Mouse (Mus musculus): Measurements from ENCODE around the gene Kcnq1. TPM values are rescaled to one million over a fixed set of nuclear protein-coding genes. Genes with fewer than 3 reads are reported as not detected.
A peak's percentile ranks its signal among the peaks of the same experiment; 100 is the strongest.

The Kcnq1 gene
- polyA plus RNA-seq, 2 experiments, result 1.5 to 1.7 TPM

GRCm38 (mm10) chr7:143073086-143073485 lies 33.1 kb upstream of the Kcnq1 start:
- peak; percentile 77 for DNase-seq (ENCODE audit: low spot score)
- H3K27ac ChIP-seq (replicated peaks; ENCODE audit: low read depth, low read length), result no peak overlapping the region
- ATAC-seq (ENCODE audit: low FRiP score, low read depth), result no peak
- H3K9me3 ChIP-seq (ENCODE audit: control insufficient read depth, low read length), result no peaks in the 10 kb centered on the region
- 65% methylated on average over 1 of the region's 1 CpGs for WGBS
- H3K9ac ChIP-seq (ENCODE audit: low read depth, low read length, severe bottlenecking), result no peak overlapping the region
- no peak overlapping the region for H3K4me2 ChIP-seq (replicated peaks; ENCODE audit: low read depth, low read length, severe bottlenecking)
- no peaks in the 10 kb centered on the region for H3K27me3 ChIP-seq (ENCODE audit: control insufficient read depth, insufficient read depth, low read length)
- H3K4me3 ChIP-seq (replicated peaks; ENCODE audit: low read length), result no peak overlapping the region
- H3K4me1 ChIP-seq (ENCODE audit: control insufficient read depth, insufficient read depth, low read length), result peaks cover 11% of the 10 kb centered on the region
- TF ChIP-seq POLR2A (IDR thresholded peaks at IDR 0.05; ENCODE audit: borderline replicate concordance, extremely low read depth, insufficient read depth, insufficient read length), result no peak
- peaks cover 36% of the 10 kb centered on the region for H3K36me3 ChIP-seq (ENCODE audit: control insufficient read depth, insufficient read depth, low read length)

DNA sequence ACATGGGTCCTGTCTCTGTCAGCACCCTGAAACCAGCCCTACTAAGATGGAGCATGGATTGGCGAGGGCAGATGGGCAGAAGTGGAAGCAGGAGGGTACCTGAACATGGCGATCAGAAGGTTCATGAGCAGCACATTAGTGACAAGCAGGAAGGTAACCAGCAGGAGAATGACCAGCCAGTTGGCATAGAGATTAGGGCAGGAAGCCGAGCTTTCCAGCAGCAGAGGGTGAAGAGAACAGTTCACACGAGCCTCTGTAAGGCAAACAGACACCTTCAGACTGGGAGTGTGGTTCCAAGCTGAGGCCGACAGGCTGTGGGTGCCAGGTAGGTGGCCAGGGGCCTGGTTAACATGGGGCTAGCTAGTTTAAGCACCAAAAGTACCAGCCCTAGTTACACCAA lies 30.8 kb upstream of the Kcnq1 start:
- Histone ChIP-seq H3K4me3 (replicated peaks; ENCODE audit: low read length) (no peak overlapping the region), H3K27me3 (ENCODE audit: control insufficient read depth, insufficient read depth, low read length) (no peaks in the 10 kb centered on the region), H3K4me2 (replicated peaks; ENCODE audit: low read depth, low read length, severe bottlenecking) (no peak overlapping the region), H3K9me3 (ENCODE audit: control insufficient read depth, low read length) (no peaks in the 10 kb centered on the region), H3K27ac (replicated peaks; ENCODE audit: low read depth, low read length) (no peak overlapping the region), H3K4me1 (ENCODE audit: control insufficient read depth, insufficient read depth, low read length) (peaks cover 5% of the 10 kb centered on the region; the same call in 1 of the 2 replicates), H3K9ac (ENCODE audit: low read depth, low read length, severe bottlenecking) (no peak overlapping the region), H3K36me3 (ENCODE audit: control insufficient read depth, insufficient read depth, low read length) (peaks cover 55% of the 10 kb centered on the region)
- TF ChIP-seq POLR2A (IDR thresholded peaks at IDR 0.05; ENCODE audit: borderline replicate concordance, extremely low read depth, insufficient read depth, insufficient read length), result no peak
- ATAC-seq (ENCODE audit: low FRiP score, low read depth) (no peak), DNase-seq (ENCODE audit: low spot score) (no peak)
- 75% methylated on average over 5 of the region's 5 CpGs for WGBS

DNA sequence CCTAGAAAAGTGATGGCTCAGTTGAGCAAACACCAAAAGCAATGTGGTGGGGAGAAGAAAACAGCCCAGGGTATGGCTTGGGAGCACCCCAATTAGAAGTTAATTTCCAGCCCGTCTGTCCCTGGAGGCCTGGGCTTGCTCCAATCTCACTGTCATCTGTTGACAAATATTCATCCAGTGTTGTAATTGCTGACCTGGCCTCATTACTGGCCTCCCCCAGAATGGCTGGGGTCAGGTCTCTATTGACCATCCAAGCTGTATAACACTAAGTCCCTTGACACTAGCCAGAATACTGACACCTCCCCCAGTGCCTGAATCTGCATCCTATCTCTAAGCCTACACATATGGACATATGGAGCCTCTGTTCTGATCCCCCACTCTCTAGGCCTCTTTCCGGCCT lies 28.8 kb upstream of the Kcnq1 start:
- H3K9ac ChIP-seq (ENCODE audit: low read depth, low read length, severe bottlenecking), result no peak overlapping the region
- peaks cover 65% of the 10 kb centered on the region for H3K36me3 ChIP-seq (ENCODE audit: control insufficient read depth, insufficient read depth, low read length)
- 71% methylated on average over 2 of the region's 2 CpGs for WGBS

DNA sequence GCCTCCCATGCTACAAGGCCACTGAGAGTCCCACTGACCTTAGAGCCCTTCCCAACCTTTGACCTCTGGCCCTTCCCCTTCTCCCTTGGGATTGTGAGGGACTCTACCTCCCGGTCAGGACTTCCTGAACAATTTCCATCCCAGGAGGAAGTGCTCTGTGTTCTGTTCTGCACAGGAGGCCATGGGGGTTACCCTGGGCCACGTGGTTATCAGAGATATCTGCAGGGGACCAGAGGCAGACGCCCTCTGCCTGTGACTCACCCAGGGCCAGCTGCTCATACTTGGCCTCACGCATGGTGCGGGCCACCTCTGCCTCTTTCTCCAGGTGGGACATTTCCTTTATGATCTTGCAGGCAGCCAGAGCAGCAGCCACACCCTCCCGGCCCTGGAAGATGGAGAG lies 24.1 kb upstream of the Kcnq1 start:
- H3K27me3 ChIP-seq (ENCODE audit: control insufficient read depth, insufficient read depth, low read length), result no peaks in the 10 kb centered on the region
- no peaks in the 10 kb centered on the region for H3K9me3 ChIP-seq (ENCODE audit: control insufficient read depth, low read length)
- ATAC-seq (ENCODE audit: low FRiP score, low read depth) (no peak), DNase-seq (ENCODE audit: low spot score) (no peak)
- H3K4me1 ChIP-seq (ENCODE audit: control insufficient read depth, insufficient read depth, low read length), result peaks cover 18% of the 10 kb centered on the region
- H3K9ac ChIP-seq (ENCODE audit: low read depth, low read length, severe bottlenecking), result no peak overlapping the region
- TF ChIP-seq POLR2A (IDR thresholded peaks at IDR 0.05; ENCODE audit: borderline replicate concordance, extremely low read depth, insufficient read depth, insufficient read length), result no peak
- no peak overlapping the region for H3K4me2 ChIP-seq (replicated peaks; ENCODE audit: low read depth, low read length, severe bottlenecking)
- H3K27ac ChIP-seq (replicated peaks; ENCODE audit: low read depth, low read length), result no peak overlapping the region
- WGBS, result 66% methylated on average over 6 of the region's 6 CpGs
- no peak overlapping the region for H3K4me3 ChIP-seq (replicated peaks; ENCODE audit: low read length)
- peaks cover 65% of the 10 kb centered on the region for H3K36me3 ChIP-seq (ENCODE audit: control insufficient read depth, insufficient read depth, low read length)

More for the DNA sequence above, 28.8 kb upstream of the Kcnq1 start:
- no peak overlapping the region for H3K4me3 ChIP-seq (replicated peaks; ENCODE audit: low read length)
- no peaks in the 10 kb centered on the region for H3K4me1 ChIP-seq (ENCODE audit: control insufficient read depth, insufficient read depth, low read length)
- no peak overlapping the region for H3K27ac ChIP-seq (replicated peaks; ENCODE audit: low read depth, low read length)
- DNase-seq (ENCODE audit: low spot score) (no peak), ATAC-seq (ENCODE audit: low FRiP score, low read depth) (no peak)
- H3K9me3 ChIP-seq (ENCODE audit: control insufficient read depth, low read length), result no peaks in the 10 kb centered on the region
- TF ChIP-seq POLR2A (IDR thresholded peaks at IDR 0.05; ENCODE audit: borderline replicate concordance, extremely low read depth, insufficient read depth, insufficient read length), result no peak
- H3K27me3 ChIP-seq (ENCODE audit: control insufficient read depth, insufficient read depth, low read length), result no peaks in the 10 kb centered on the region
- H3K4me2 ChIP-seq (replicated peaks; ENCODE audit: low read depth, low read length, severe bottlenecking), result no peak overlapping the region

DNA sequence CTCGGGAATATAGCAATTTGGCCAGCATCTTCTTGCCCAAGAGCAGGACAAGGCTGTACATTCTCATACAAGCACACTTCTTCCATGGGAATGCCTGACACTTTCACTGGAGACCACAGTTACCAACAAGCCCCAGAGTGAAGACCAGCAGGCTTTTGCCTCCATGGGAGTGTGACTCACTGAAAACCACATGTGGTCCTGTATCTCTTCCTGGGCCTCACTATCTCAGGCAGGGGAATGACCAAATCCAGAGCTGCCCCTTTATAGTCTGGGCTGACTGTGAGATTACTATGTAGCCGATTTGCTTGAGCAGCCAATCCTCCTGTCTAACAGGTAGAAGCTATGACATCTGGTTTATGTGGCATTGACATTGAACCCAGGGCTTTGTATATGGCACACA lies 22.5 kb upstream of the Kcnq1 start:
- TF ChIP-seq POLR2A (IDR thresholded peaks at IDR 0.05; ENCODE audit: borderline replicate concordance, extremely low read depth, insufficient read depth, insufficient read length), result no peak
- Histone ChIP-seq H3K36me3 (ENCODE audit: control insufficient read depth, insufficient read depth, low read length) (peaks cover 54% of the 10 kb centered on the region), H3K27ac (replicated peaks; ENCODE audit: low read depth, low read length) (no peak overlapping the region), H3K4me1 (ENCODE audit: control insufficient read depth, insufficient read depth, low read length) (peaks cover 30% of the 10 kb centered on the region), H3K9me3 (ENCODE audit: control insufficient read depth, low read length) (no peaks in the 10 kb centered on the region), H3K4me2 (replicated peaks; ENCODE audit: low read depth, low read length, severe bottlenecking) (no peak overlapping the region), H3K4me3 (replicated peaks; ENCODE audit: low read length) (no peak overlapping the region), H3K27me3 (ENCODE audit: control insufficient read depth, insufficient read depth, low read length) (no peaks in the 10 kb centered on the region), H3K9ac (ENCODE audit: low read depth, low read length, severe bottlenecking) (no peak overlapping the region)
- DNase-seq (ENCODE audit: low spot score), result no peak
- no peak for ATAC-seq (ENCODE audit: low FRiP score, low read depth)
- WGBS, result 71% methylated on average over 2 of the region's 2 CpGs

DNA sequence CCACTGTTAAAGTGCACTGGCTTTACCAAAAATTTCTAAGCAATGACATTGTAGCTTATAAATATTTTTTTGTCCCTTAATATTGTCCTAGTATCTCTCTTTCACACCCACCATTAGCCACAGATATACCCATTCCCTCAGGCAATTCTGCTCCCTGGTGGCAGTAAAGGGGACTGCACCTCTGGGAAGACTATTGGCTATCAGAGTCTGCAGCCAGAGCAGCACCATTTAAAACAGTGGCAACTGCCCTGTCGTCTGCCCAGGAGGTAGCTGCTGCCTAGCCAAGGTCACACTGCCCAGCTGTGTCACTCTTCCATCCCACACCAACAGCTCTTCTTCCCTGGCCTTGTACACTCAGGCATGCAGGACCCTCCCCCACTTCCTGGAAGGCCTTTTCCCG lies 19.8 kb upstream of the Kcnq1 start:
- Histone ChIP-seq H3K9ac (ENCODE audit: low read depth, low read length, severe bottlenecking) (peak overlapping the region; percentile 57), H3K9me3 (ENCODE audit: control insufficient read depth, low read length) (no peaks in the 10 kb centered on the region), H3K36me3 (ENCODE audit: control insufficient read depth, insufficient read depth, low read length) (peaks cover 30% of the 10 kb centered on the region), H3K4me2 (replicated peaks; ENCODE audit: low read depth, low read length, severe bottlenecking) (peak overlapping the region; percentile 70), H3K27ac (replicated peaks; ENCODE audit: low read depth, low read length) (peak overlapping the region; percentile 93), H3K4me1 (ENCODE audit: control insufficient read depth, insufficient read depth, low read length) (peaks cover 30% of the 10 kb centered on the region), H3K4me3 (replicated peaks; ENCODE audit: low read length) (peak overlapping the region; percentile 39), H3K27me3 (ENCODE audit: control insufficient read depth, insufficient read depth, low read length) (no peaks in the 10 kb centered on the region)
- WGBS, result 34% methylated on average over 2 of the region's 2 CpGs
- DNase-seq (ENCODE audit: low spot score) (peak; percentile 37), ATAC-seq (ENCODE audit: low FRiP score, low read depth) (peak; percentile 20)
- no peak for TF ChIP-seq POLR2A (IDR thresholded peaks at IDR 0.05; ENCODE audit: borderline replicate concordance, extremely low read depth, insufficient read depth, insufficient read length)
